Mouse (Mus musculus): ENCODE measurements around the gene Zbtb40.

Gene Zbtb40

DNA sequence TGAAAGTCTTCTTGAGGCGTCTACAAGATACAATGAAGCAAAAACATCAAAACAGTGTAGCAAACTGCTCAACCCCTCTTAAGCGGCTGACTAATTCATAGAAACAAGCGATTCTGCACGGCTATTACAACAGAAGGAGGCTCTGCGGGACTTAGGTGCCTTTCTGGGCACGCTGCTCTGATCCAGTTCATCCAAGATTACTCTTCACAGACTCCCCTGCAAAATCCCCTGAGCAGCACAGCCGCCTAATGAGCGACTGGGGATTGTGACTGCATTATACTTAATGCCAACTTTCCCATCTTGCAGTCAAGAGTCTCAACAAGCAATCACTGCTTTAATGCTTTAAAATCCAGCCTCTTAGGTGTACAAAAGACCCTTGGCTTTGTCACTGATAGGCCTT, 10.5 kb downstream of the Zbtb40 start:
- in situ Hi-C loops (cut with MboI, MseI) = no loop called here

DNA sequence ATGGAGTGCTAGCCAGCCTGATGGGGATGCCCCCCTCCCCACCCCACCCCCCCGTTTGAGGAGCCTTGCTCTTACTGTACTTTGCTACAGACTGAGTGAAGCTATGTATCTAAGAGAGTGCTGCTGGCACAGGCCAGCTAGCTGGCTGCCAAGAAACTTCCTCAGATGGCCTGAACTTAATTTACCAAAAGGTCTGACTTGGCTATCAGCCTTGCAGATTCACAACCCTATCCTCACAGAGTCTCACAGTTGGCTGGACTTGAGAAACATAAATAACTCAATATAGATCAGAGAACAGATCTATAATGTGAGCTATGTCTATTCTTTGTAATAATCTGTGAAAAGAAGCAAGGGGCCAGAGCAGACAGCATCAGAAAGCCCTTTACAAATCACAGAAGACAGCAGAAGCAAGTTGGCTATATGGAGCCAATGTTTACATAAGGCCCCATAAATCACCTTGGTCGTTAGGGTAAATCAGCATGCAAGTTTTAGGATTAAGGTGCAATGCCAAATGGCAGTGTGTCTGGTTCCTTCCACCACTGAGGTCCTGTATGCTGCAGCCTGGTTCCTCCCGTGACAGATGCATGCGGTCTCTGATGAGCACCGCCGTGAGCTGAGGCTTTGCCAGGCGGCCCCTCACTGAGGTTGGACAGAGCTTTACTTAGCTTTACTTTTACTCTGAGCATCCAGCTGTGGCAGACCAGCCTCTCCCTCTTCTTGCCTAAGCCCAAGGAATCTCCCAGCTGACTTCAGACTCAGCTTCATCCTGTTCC, 15.3 kb downstream of the Zbtb40 start:
- in situ Hi-C loops (cut with MboI, MseI) = no loop called here

- in situ Hi-C loops (cut with MboI, MseI) = no loop called here
Measured at GRCm38 (mm10) chr4:137032456-137032855, 16.1 kb downstream of the Zbtb40 start.

DNA sequence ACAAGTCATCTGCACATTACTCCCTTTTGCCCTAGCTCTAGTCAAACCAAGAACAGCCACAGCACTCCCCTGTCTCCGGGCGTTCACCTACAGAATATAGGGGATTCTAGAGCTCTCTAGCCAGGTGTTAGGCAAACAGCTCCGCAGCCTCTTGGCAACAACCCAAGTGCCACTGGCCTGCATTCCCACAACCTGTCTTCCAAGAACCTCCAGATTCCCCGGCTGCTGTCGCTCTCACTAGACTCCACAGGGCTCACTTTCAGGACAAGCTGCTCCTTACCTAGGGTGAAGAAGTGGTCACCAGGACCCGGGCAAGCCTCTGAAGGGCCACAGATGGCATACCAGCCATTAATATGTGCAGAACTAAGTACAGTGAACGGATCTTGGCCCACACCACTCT, 17.3 kb downstream of the Zbtb40 start:
- in situ Hi-C loops (cut with MboI, MseI) = no loop called here

- in situ Hi-C loops (cut with MboI, MseI) = no loop called here
Measured at GRCm38 (mm10) chr4:137029348-137029747, 19.3 kb downstream of the Zbtb40 start.

GRCm38 (mm10) chr4:137027051-137027450, 21.6 kb downstream of the Zbtb40 start:
- in situ Hi-C loops (cut with MboI, MseI) = no loop called here

- in situ Hi-C loops (cut with MboI, MseI) = no loop called here
Measured at GRCm38 (mm10) chr4:137025570-137025969, 23.0 kb downstream of the Zbtb40 start.

- in situ Hi-C loops (cut with MboI, MseI) = no loop called here
Measured at GRCm38 (mm10) chr4:137025133-137025532, 23.5 kb downstream of the Zbtb40 start.

DNA sequence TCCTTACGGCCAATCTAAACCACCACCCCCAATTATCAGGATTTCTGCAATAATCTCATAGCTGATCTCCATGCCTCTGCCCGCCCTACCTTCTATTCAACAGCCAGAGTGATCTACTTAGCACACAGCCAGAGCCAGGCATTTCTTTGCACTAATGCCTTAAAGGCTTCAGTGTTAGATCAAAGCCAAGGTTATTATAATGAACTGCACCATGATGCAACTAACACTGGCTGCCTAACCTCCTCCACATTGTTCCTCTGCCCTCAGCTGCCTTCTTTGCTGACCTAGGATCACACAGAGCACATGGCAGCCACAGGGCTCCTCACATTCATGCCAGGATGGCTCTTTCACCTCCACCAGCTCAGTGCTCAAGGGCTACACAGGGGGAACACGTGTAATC, 28.5 kb downstream of the Zbtb40 start:
- in situ Hi-C loops (cut with MboI, MseI) = no loop called here

DNA sequence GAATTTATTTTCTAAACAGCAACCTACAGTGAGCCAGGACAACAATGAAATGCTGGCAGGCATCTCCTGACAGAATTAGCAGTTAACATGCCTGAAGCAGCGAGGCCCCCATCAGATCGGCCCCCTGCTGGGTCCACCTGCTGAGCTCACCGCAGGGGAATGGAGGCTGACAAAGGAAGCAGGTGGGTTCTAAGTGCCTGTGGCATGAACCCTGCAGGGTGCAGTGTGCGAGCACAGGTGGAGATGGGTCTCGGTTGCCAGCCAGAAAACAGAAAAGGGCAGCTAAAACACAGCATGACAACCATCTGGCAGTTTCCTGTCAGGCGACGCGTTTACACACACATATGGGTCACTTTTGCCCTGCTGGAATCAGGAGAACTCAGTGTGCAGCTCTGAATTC, 32.7 kb downstream of the Zbtb40 start:
- in situ Hi-C loops (cut with MboI, MseI) = no loop called here

GRCm38 (mm10) chr4:137015476-137015856, 33.1 kb downstream of the Zbtb40 start:
- in situ Hi-C loops (cut with MboI, MseI) = no loop called here

GRCm38 (mm10) chr4:137014654-137015475, 33.7 kb downstream of the Zbtb40 start:
- in situ Hi-C loops (cut with MboI, MseI) = no loop called here

DNA sequence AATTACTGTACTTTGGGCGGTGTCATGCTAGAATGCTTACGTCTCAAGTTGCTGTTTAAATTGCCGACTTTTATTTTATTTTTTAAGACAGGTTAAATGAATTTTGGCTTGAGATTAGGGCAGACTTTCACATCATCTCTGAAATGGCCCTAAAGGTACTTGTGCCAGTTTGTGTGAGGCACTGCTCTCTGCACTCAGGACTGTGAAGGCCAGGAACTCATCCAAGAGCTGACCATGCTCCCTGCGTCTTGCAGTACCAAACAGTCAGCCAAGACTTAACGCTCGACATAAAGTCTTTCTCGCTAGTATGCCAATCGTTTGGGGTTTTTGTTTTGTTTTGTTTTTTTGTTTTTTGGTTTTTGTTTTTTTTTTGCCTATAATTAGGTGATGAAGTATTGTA, 34.5 kb downstream of the Zbtb40 start:
- in situ Hi-C loops (cut with MboI, MseI) = no loop called here

GRCm38 (mm10) chr4:137006966-137007365, 41.6 kb downstream of the Zbtb40 start:
- in situ Hi-C loops (cut with MboI, MseI) = no loop called here

DNA sequence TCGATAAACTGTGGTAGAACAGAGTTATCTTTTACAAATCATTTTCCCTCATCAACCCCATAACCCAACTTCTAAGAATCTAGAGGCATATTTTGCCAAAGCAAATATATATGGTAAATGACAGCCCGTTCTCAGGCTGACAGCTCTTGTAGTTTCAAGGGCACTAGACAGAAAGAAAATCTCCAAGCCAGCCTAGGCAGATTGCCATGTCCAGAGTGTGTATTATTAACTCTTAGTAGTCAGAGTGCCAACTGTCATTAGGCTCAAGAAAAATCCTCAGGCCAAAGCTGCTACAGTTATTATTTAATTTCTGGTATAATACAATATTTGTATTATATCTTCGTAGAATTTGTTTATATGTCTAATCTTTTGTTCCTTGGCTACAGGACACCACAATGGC, 46.8 kb downstream of the Zbtb40 start:
- in situ Hi-C loops (cut with MboI, MseI) = no loop called here

GRCm38 (mm10) chr4:137001020-137001419, 47.6 kb downstream of the Zbtb40 start:
- in situ Hi-C loops (cut with MboI, MseI) = no loop called here

DNA sequence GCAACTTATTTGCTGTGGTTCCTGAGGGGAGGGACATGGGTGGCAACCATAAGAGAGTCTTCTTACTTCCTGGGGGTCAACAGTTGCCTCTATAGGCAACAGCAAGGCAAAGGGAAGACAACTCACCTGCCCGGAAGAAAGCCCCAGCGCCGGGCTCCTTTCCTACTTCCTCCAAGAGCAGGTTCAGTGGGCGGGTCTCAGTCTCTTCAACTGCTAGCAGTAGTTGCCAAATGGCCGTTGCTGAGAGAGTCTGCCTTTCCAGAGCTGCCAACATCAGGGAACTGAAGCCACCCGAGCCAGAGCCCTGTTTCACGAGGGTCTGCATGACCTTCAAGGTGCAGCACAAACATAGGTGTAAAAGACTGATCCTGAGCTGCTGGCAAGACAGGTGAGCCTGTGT, 50.2 kb downstream of the Zbtb40 start:
- in situ Hi-C loops (cut with MboI, MseI) = no loop called here

- in situ Hi-C loops (cut with MboI, MseI) = no loop called here
Measured at GRCm38 (mm10) chr4:136997723-136998345, 50.8 kb downstream of the Zbtb40 start.

DNA sequence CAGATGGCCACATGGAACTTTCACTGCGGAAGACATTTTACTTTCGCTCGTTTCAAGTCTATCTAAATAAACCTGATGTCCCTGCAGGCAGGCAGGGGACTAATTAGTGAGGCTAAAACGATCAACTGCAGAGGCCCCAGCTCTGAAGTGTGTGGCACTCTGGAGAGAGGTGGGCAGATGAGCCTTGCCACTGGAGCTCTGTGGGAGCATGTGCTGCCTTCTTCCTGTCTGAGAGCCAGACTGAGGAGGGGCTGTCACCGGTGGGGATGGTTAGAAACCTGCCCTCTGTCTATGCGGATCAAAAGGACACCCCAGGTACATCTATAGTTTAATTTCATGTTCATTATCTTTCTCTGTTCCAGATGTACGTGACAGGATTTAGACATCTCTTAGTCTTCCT, 51.7 kb downstream of the Zbtb40 start:
- in situ Hi-C loops (cut with MboI, MseI) = no loop called here

GRCm38 (mm10) chr4:136995361-136995760, 53.2 kb downstream of the Zbtb40 start:
- in situ Hi-C loops (cut with MboI, MseI) = no loop called here

DNA sequence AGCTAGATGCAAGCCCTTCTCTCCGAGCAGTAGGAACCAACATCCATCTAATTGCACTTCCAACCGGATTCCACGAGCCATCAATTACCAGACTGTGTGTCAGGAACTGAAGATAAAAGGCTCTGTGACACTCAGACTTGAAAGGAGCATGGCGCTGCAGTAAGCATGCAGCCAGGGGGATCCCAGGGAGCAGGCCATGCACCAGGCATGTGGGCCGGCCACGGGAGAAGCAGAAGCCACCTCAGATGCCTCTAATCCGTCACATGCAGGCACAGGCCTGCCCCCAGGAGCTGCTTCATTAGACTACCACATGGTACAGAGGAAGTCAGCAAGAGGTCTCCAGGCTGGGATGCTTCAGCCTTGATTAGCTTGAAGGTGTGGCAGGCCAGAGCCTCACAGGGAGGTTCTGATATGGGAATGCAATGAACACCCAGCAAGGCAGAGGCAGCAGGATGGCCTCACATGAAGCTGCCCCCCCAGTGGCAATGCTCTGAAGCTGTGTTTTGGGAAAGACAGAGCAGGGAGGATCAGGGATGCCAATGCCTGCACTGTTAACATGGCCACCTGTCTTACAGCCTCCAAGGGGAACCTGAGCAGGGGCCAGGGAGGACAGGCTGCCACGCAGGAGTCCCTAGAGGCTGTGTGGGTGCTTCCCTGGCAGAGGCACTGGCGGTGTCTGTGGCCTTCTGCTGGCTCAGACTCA, 66.5 kb downstream of the Zbtb40 start:
- in situ Hi-C loops (cut with MboI, MseI) = no loop called here

DNA sequence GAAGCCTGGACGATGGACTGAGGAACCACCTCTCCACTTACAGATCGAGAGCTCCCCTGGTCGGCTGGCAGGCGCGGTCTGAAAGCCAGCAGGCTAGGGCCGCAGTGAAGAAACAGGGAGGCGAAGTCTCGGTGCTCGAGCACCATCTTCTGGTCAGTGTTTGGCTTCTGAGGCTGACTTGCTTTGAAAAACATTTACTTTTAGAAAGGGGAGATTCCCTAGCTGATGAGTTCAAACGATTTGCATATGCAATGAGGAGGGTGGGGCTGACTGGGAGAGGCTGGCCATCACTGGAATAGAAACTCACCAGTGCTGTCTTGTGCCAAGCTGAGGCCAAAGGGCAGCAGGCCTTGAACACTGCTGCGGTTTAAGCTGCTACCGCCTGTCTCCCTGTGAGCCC, 67.3 kb downstream of the Zbtb40 start:
- in situ Hi-C loops (cut with MboI, MseI) = no loop called here
